In genomic region chr2:156007888-156008532, GRCm38 (mm10) we compare ENCODE assay signal across 8 mouse cellular contexts. TPM values are rescaled to one million over a fixed set of nuclear protein-coding genes. Genes with fewer than 3 reads are reported as not detected.
DNase-seq lines count a peak whose midpoint lies in the region; ATAC-seq and TF ChIP-seq lines count a peak whose summit lies in the region.

6430550D23Rik (minus strand) TSS chr2:156007977.
Ergic3 (plus strand) TSS chr2:156008045.

- no peak for TF ChIP-seq CTCF in C2C12 (IDR thresholded peaks at IDR 0.05; ENCODE audit: control insufficient read depth, insufficient read depth, insufficient read length)
- TF ChIP-seq CTCF in brain, embryonic 14.5 days (IDR thresholded peaks at IDR 0.05; ENCODE audit: borderline replicate concordance, extremely low read depth, insufficient read depth, insufficient read length), result no peak
- TF ChIP-seq CTCF in liver, adult 2 months (IDR thresholded peaks at IDR 0.05; ENCODE audit: low read depth, low read length), result no peak

- H3K36me3 ChIP-seq in C2C12 (ENCODE audit: control insufficient read depth, insufficient read depth) (peaks cover 30% of the 10 kb centered on the region), myocyte (ENCODE audit: control insufficient read depth, insufficient read depth) (peaks cover 11% of the 10 kb centered on the region)
- peaks cover 51% of the 10 kb centered on the region for H3K36me3 ChIP-seq in erythroblast, embryonic 14.5 days (ENCODE audit: control insufficient read depth)
- peaks cover 26% of the 10 kb centered on the region for H3K36me3 ChIP-seq in heart, embryonic 11.5 days (ENCODE audit: control insufficient read depth, insufficient read depth, low read length)
- H3K36me3 ChIP-seq in kidney, embryonic 16.5 days (ENCODE audit: insufficient read depth, low read length), result peaks cover 25% of the 10 kb centered on the region
- H3K36me3 ChIP-seq in liver, adult 2 months (ENCODE audit: control insufficient read depth, insufficient read depth, low read length), result peaks cover 5% of the 10 kb centered on the region
- H3K36me3 ChIP-seq in splenic B cell, adult 2 months (ENCODE audit: control insufficient read depth, insufficient read depth, low read length, poor library complexity, severe bottlenecking), result no peaks in the 10 kb centered on the region; the same call in 1 of the 2 replicates

- peak; percentile 58; the same call in 1 of the 2 replicates for TF ChIP-seq POLR2A in brain, embryonic 14.5 days (IDR thresholded peaks at IDR 0.05; ENCODE audit: borderline replicate concordance, extremely low read depth, insufficient read depth, insufficient read length, poor library complexity, severe bottlenecking)
- peak; percentile 13; the same call in 1 of the 2 replicates for TF ChIP-seq POLR2A in liver, adult 2 months (IDR thresholded peaks at IDR 0.05; ENCODE audit: extremely low read depth, insufficient read depth, low read length)
- peak; percentile 75 for TF ChIP-seq POLR2A in myocyte (IDR thresholded peaks at IDR 0.05; ENCODE audit: insufficient read length, low read depth)

- peak within 1 kb of the TSS; percentile 76; the same call in 1 of the 2 replicates for H3K27ac ChIP-seq in heart, embryonic 11.5 days (ENCODE audit: low read depth, low read length)
- peak within 1 kb of the TSS; percentile 87 for H3K27ac ChIP-seq in kidney, embryonic 16.5 days (ENCODE audit: low read length)
- H3K27ac ChIP-seq in liver, adult 2 months (replicated peaks; ENCODE audit: insufficient read depth, low read depth, low read length), result peak within 1 kb of the TSS; percentile 92

- peak; percentile 99 for DNase-seq in brain, embryonic 14.5 days (ENCODE audit: low read depth)
- peak; percentile 97 for DNase-seq in liver, adult 2 months (ENCODE audit: extremely low read depth, low read depth, low spot score)
- peak; percentile 99 for DNase-seq in splenic B cell, adult 2 months (ENCODE audit: low read depth, low spot score)

- peak within 1 kb of the TSS; percentile 76 for H3K4me2 ChIP-seq in heart, embryonic 11.5 days
- peak within 1 kb of the TSS; percentile 63 for H3K4me2 ChIP-seq in kidney, embryonic 16.5 days (replicated peaks; ENCODE audit: low read depth, low read length)
- H3K4me2 ChIP-seq in myocyte (ENCODE audit: low read depth), result peak within 1 kb of the TSS; percentile 87

- H3K9ac ChIP-seq in heart, embryonic 11.5 days (ENCODE audit: low read depth, low read length), result peak within 1 kb of the TSS; percentile 88
- peak within 1 kb of the TSS; percentile 85 for H3K9ac ChIP-seq in kidney, embryonic 16.5 days (replicated peaks; ENCODE audit: low read length)
- peak within 1 kb of the TSS; percentile 81 for H3K9ac ChIP-seq in liver, adult 2 months (ENCODE audit: low read depth, low read length)

- WGBS in heart, embryonic 11.5 days (ENCODE audit: insufficient replicate concordance), result under 1% methylated on average over 44 of the region's 45 CpGs
- WGBS in kidney, embryonic 16.5 days, result under 1% methylated on average over 44 of the region's 45 CpGs
- under 1% methylated on average over 45 of the region's 45 CpGs for WGBS in liver, adult 2 months

- peak within 1 kb of the TSS; percentile 85 for H3K4me3 ChIP-seq in C2C12 (ENCODE audit: insufficient read depth, poor library complexity, severe bottlenecking)
- peak within 1 kb of the TSS; percentile 77 for H3K4me3 ChIP-seq in erythroblast, embryonic 14.5 days (replicated peaks)
- H3K4me3 ChIP-seq in heart, embryonic 11.5 days (ENCODE audit: low read depth, low read length), result peak within 1 kb of the TSS; percentile 94
- H3K4me3 ChIP-seq in kidney, embryonic 16.5 days (ENCODE audit: low read length), result peak within 1 kb of the TSS; percentile 89
- H3K4me3 ChIP-seq in liver, adult 2 months (ENCODE audit: insufficient read depth, low read depth, low read length), result peak within 1 kb of the TSS; percentile 82
- H3K4me3 ChIP-seq in myocyte, result peak within 1 kb of the TSS; percentile 78

- peaks cover 6% of the 10 kb centered on the region for H3K9me3 ChIP-seq in erythroblast, embryonic 14.5 days (ENCODE audit: control insufficient read depth, low read length)
- peaks cover 2% of the 10 kb centered on the region; the same call in 1 of the 2 replicates for H3K9me3 ChIP-seq in heart, embryonic 11.5 days (replicated peaks; ENCODE audit: control insufficient read depth, low read length)
- H3K9me3 ChIP-seq in kidney, embryonic 16.5 days (ENCODE audit: low read length), result peaks cover 4% of the 10 kb centered on the region; the same call in 1 of the 2 replicates

- peaks cover 8% of the 10 kb centered on the region for H3K79me3 ChIP-seq in C2C12 (ENCODE audit: low read depth)

- peaks cover 22% of the 10 kb centered on the region for H3K4me1 ChIP-seq in erythroblast, embryonic 14.5 days (ENCODE audit: control insufficient read depth)
- peaks cover 7% of the 10 kb centered on the region for H3K4me1 ChIP-seq in heart, embryonic 11.5 days (ENCODE audit: control insufficient read depth, insufficient read depth, low read length)
- peaks cover 7% of the 10 kb centered on the region for H3K4me1 ChIP-seq in kidney, embryonic 16.5 days (ENCODE audit: insufficient read depth, low read length)
- no peaks in the 10 kb centered on the region; the same call in none of the 2 replicates for H3K4me1 ChIP-seq in liver, adult 2 months (ENCODE audit: control insufficient read depth, insufficient read depth, low read length)

- H3ac ChIP-seq in C2C12 (ENCODE audit: control insufficient read depth, insufficient read length, low read depth) (peak within 1 kb of the TSS; percentile 79), myocyte (ENCODE audit: control insufficient read depth, insufficient read length) (peak within 1 kb of the TSS; percentile 15)

- H3K27me3 ChIP-seq in C2C12 (ENCODE audit: control insufficient read depth, insufficient read depth, insufficient read length) (no peaks in the 10 kb centered on the region), myocyte (ENCODE audit: control insufficient read depth, insufficient read depth, insufficient read length) (no peaks in the 10 kb centered on the region)
- no peaks in the 10 kb centered on the region for H3K27me3 ChIP-seq in erythroblast, embryonic 14.5 days (ENCODE audit: control insufficient read depth)
- no peaks in the 10 kb centered on the region for H3K27me3 ChIP-seq in heart, embryonic 11.5 days (ENCODE audit: control insufficient read depth, insufficient read depth, low read length)
- H3K27me3 ChIP-seq in kidney, embryonic 16.5 days (ENCODE audit: insufficient read depth, low read length), result no peaks in the 10 kb centered on the region
- no peaks in the 10 kb centered on the region for H3K27me3 ChIP-seq in liver, adult 2 months (ENCODE audit: control insufficient read depth, insufficient read depth, low read length)
- H3K27me3 ChIP-seq in splenic B cell, adult 2 months (ENCODE audit: control insufficient read depth, insufficient read depth, low read length, poor library complexity, severe bottlenecking), result no peaks in the 10 kb centered on the region

- peak; percentile 100 for ATAC-seq in heart, embryonic 11.5 days (replicated peaks; ENCODE audit: insufficient number of reproducible peaks, low FRiP score, low TSS enrichment)
- peak; percentile 100 for ATAC-seq in kidney, embryonic 16.5 days (ENCODE audit: low FRiP score, low TSS enrichment)

- peaks cover 14% of the 10 kb centered on the region for H3K79me2 ChIP-seq in C2C12 (ENCODE audit: control insufficient read depth, insufficient read depth)
- no peaks in the 10 kb centered on the region for H3K79me2 ChIP-seq in liver, adult 2 months (ENCODE audit: control insufficient read depth, insufficient read depth, low read length)
- H3K79me2 ChIP-seq in myocyte (ENCODE audit: control insufficient read depth, insufficient read depth), result peaks cover 9% of the 10 kb centered on the region

TF ChIP-seq in C2C12, 6 proteins besides CTCF, POLR2A, EP300 and RAD21:
- TF ChIP-seq MYOD1 (IDR thresholded peaks at IDR 0.05; ENCODE audit: control insufficient read depth, insufficient read length, low read depth) (peak; percentile 3), CEBPB (IDR thresholded peaks at IDR 0.05; ENCODE audit: low read depth) (no peak), MAX (IDR thresholded peaks at IDR 0.05) (peak; percentile 64), USF1 (IDR thresholded peaks at IDR 0.05; ENCODE audit: low read depth) (no peak)

TF ChIP-seq in myocyte, 11 proteins besides CTCF, POLR2A, EP300 and RAD21 (continues in another document):
- TF ChIP-seq REST (IDR thresholded peaks at IDR 0.05; ENCODE audit: insufficient read depth, insufficient read length), result no peak
- TF ChIP-seq TCF3 (IDR thresholded peaks at IDR 0.05; ENCODE audit: insufficient read length, low read depth), result no peak
- no peak for TF ChIP-seq MAX (IDR thresholded peaks at IDR 0.05; ENCODE audit: low read depth)
- TF ChIP-seq CEBPB (IDR thresholded peaks at IDR 0.05; ENCODE audit: insufficient read depth, poor library complexity, severe bottlenecking), result no peak
- TF ChIP-seq MYOG (IDR thresholded peaks at IDR 0.05; ENCODE audit: control insufficient read depth in 1 of 3, insufficient read depth in 1 of 3, insufficient read length in 2 of 3, low read depth in 2 of 3), result peak in 1 of 3 experiments; percentile 50
- peak; percentile 70 for TF ChIP-seq POLR2AphosphoS2 (IDR thresholded peaks at IDR 0.05; ENCODE audit: insufficient read length, low read depth)
- TF ChIP-seq MYOD1 (IDR thresholded peaks at IDR 0.05; ENCODE audit: control insufficient read depth in 1 of 3, insufficient read length in 2 of 3, low read depth in 2 of 3), result peak in 2 of 3 experiments; percentile 36 to 44
- TF ChIP-seq SRF (IDR thresholded peaks at IDR 0.05; ENCODE audit: control insufficient read depth, insufficient read length, low read depth), result no peak
- no peak for TF ChIP-seq E2F4 (IDR thresholded peaks at IDR 0.05; ENCODE audit: insufficient read depth)
- peak; percentile 4 for TF ChIP-seq USF1 (IDR thresholded peaks at IDR 0.05; ENCODE audit: low read depth)

RNA-seq across cellular contexts. Expression of gene 6430550D23Rik, which starts in this region (rescaled TPM):
- polyA plus RNA-seq in C2C12 (2012; fragmentation: generic; extraction: Trizol), result 0.09 TPM
- polyA plus RNA-seq in brain, embryonic 14.5 days (2012; rRNA removed), result 3.0 and 5.9 TPM in 2 replicates
- polyA plus RNA-seq in erythroblast, embryonic 14.5 days (2012), result 0.03 and 0.04 TPM in 2 replicates
- polyA plus RNA-seq in heart, embryonic 11.5 days (2014; fragmentation: Nextera tagmentation; extraction: Ambion mirVana), result 0.80 and 1.1 TPM in 2 replicates
- polyA plus RNA-seq in kidney, embryonic 16.5 days (2015; fragmentation: Nextera tagmentation; extraction: Ambion mirVana), result 1.4 and 2.2 TPM in 2 replicates
- 2.5 and 3.9 TPM in 2 replicates for total RNA-seq in liver, adult 2 months (2014; rRNA removed)
- 2.2 and 3.5 TPM in 2 replicates for polyA plus RNA-seq in liver, adult 2 months (2012; rRNA removed)
- polyA plus RNA-seq in myocyte (2012; fragmentation: generic; extraction: Trizol), result 0.29 TPM

RNA-seq across cellular contexts. Expression of gene Ergic3, which starts in this region (rescaled TPM):
- 230 TPM for polyA plus RNA-seq in C2C12 (2012; fragmentation: generic; extraction: Trizol)
- 418 and 463 TPM in 2 replicates for polyA plus RNA-seq in brain, embryonic 14.5 days (2012; rRNA removed)
- polyA plus RNA-seq in erythroblast, embryonic 14.5 days (2012), result 7.3 and 7.5 TPM in 2 replicates
- polyA plus RNA-seq in heart, embryonic 11.5 days (2014; fragmentation: Nextera tagmentation; extraction: Ambion mirVana), result 170 and 184 TPM in 2 replicates
- 288 and 302 TPM in 2 replicates for polyA plus RNA-seq in kidney, embryonic 16.5 days (2015; fragmentation: Nextera tagmentation; extraction: Ambion mirVana)
- total RNA-seq in liver, adult 2 months (2014; rRNA removed), result 59.2 and 71.9 TPM in 2 replicates
- 168 and 185 TPM in 2 replicates for polyA plus RNA-seq in liver, adult 2 months (2012; rRNA removed)
- 372 TPM for polyA plus RNA-seq in myocyte (2012; fragmentation: generic; extraction: Trizol)

Comparison
In these comparisons a context has a peak if more than half of its experiments do, and no peak if none do; other contexts are left out.
1. Peak in every context shown above with its lines: DNase-seq, ATAC-seq, H3K4me3 ChIP-seq and H3K27ac ChIP-seq.
2. RNA of gene Ergic3 (polyA plus RNA-seq): 418 to 463 TPM in brain, embryonic 14.5 days, 372 TPM in myocyte (single experiment), 288 to 302 TPM in kidney, embryonic 16.5 days, 230 TPM in C2C12 (single experiment), 170 to 184 TPM in heart, embryonic 11.5 days and 168 to 185 TPM in liver, adult 2 months; 7.3 to 7.5 TPM in erythroblast, embryonic 14.5 days; every median in the first group is over 10 times any median in the second.
3. POLR2A ChIP-seq: peak in every context shown above with its lines; median percentile 75 in myocyte; 58 in brain, embryonic 14.5 days; 13 in liver, adult 2 months.